Mouse (Mus musculus) spleen, embryonic (tissue): Measurements from ENCODE around the gene Cacnb2.
"Not testable (repeated sequence)": the region's sequence is repeated elsewhere in the genome, so short reads cannot be mapped to it uniquely, and the experiment has no call there.

Experiments used
- CTCF ChIA-PET: fragments of 350-600 bp; sonication (Branson Sonifier 250); formaldehyde crosslinking; loops from one replicate; lab custom pipeline; 2022; lab: Charles Lee

Cacnb2 gene

GRCm38 (mm10) chr2:14657205-14657844 is 54.4 kb downstream of the Cacnb2 start:
- CTCF ChIA-PET: no interaction called here

GRCm38 (mm10) chr2:14665213-14665612 is 62.3 kb downstream of the Cacnb2 start:
- CTCF ChIA-PET: no interaction called here

DNA sequence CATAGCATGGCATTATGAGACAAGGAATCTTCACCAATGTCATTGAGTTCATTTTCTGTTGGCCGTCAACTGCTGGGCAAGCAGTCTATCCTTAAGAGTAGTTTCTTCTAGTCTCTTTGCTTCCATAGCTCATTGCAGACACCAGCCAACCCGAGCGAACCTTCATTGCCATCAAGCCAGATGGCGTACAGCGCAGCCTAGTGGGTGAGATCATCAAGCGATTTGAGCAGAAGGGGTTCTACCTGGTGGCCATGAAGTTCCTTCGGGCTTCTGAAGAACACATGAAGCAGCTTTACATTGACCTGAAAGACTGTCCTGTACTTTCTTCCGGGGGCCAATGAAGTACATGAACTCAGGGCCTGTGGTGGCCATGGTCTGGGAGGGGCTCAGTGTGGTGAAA is 69.2 kb downstream of the Cacnb2 start:
- CTCF ChIA-PET: interaction anchor here (0.6 kb wide), 1 partner anchor 503 kb away, joined by 14 read pairs; no protein-coding TSS in a partner anchor

DNA sequence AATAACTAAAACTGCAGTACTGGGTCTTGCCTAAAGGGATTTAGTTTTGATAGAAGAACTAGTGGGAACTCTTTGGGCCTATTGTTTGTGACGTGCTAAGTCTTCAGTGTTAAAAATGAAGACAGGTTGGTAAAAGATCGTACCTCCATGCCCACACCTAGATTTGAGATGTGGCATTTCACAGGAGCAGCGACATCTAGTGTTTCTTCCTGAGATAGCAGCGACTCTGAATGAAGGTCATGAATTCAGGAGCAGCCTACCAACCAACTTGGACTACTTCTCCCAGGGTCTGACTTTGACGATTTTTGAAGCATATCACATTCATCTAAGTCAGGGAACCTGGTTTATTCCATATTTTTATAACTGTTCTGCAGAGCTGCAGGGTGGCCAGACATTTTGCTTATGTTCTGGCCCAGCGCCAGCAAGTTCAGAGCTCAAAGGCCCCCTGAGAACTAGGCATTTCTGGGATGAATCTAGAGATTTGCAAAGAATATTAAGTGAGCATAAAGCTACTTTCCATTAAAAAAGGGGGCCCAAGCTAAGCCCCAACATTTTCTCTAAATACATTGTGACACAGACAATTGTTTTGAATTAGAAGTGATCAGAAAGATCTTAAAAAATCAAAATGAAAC is 74.1 kb downstream of the Cacnb2 start:
- CTCF ChIA-PET: no interaction called here

GRCm38 (mm10) chr2:14684231-14684630 is 81.3 kb downstream of the Cacnb2 start:
- CTCF ChIA-PET: interaction anchor here (0.8 kb wide), 1 partner anchor 149 kb away, joined by 3 read pairs; no protein-coding TSS in a partner anchor

- CTCF ChIA-PET: interaction anchor here (0.5 to 0.7 kb wide), 5 partner anchors 28 to 1391 kb away, joined by 3 to 6 read pairs (median 3); no protein-coding TSS in a partner anchor
Observed at GRCm38 (mm10) chr2:14702973-14703645, 100.2 kb downstream of the Cacnb2 start.

GRCm38 (mm10) chr2:14703676-14704075 is 100.8 kb downstream of the Cacnb2 start:
- CTCF ChIA-PET: no interaction called here

DNA sequence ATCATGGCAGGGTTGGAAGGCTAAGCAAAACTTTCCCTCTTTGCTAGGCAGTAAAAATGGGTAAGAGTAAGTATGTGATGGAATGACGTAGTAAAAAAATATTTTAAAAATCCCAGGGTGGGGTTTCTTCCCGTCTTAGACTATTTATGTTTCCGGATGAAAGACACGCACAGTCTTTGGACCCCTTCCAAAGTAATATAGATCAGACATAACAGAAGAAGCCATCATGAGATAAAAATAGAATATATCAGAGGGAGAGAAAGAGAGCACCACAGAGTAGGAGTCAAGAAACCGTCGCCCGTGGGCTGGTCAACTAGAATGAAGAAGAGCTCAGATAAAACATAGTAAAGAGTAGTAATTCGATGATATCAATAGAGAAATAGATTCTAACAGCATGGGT is 107.4 kb downstream of the Cacnb2 start:
- CTCF ChIA-PET: no interaction called here

DNA sequence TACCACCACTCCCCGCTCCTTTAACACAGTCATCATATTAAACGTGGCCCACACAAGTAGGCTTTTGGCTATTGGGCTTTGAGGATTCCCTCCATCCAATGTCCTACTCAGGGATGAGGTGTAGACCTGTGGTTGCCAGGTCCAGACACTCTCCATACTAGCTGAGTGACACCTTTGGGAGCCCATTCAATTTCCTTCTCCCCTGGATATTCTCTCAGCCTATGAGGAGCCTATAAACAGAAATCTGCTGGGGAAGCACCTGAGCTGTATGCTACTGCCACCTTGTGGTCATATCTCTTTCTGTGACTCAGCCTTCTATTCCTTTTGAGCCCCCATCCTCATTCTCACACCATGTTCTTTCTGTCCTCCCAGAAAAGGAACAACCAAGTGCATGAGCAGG is 108.9 kb downstream of the Cacnb2 start:
- CTCF ChIA-PET: no interaction called here

GRCm38 (mm10) chr2:14713049-14713448 is 110.2 kb downstream of the Cacnb2 start:
- CTCF ChIA-PET: interaction anchor here (0.6 to 0.7 kb wide), 2 partner anchors 673 to 1376 kb away, joined by 4 to 5 read pairs; no protein-coding TSS in a partner anchor

DNA sequence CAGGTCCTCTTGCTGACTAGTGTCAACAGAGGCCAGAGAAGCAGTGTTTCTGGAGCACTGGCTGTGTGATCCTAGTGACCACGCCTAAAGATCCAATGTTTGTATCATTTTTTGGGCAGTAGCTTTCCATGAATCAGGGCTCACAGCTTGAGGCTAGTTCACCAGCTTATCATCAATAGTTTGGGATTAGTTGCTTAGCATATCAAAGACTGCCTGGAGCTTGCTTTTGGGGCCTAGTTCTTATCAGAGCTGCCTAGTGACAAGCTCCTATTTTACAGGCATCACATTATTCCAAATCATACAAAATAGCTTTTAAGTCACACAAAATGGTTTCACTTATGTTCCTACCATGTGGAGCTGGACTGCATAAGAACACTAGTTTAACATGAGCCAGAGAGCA is 113.8 kb downstream of the Cacnb2 start:
- CTCF ChIA-PET: no interaction called here

- CTCF ChIA-PET: no interaction called here
Observed at GRCm38 (mm10) chr2:14719119-14719718, 116.3 kb downstream of the Cacnb2 start.

GRCm38 (mm10) chr2:14725437-14725836 is 122.5 kb downstream of the Cacnb2 start:
- CTCF ChIA-PET: no interaction called here

DNA sequence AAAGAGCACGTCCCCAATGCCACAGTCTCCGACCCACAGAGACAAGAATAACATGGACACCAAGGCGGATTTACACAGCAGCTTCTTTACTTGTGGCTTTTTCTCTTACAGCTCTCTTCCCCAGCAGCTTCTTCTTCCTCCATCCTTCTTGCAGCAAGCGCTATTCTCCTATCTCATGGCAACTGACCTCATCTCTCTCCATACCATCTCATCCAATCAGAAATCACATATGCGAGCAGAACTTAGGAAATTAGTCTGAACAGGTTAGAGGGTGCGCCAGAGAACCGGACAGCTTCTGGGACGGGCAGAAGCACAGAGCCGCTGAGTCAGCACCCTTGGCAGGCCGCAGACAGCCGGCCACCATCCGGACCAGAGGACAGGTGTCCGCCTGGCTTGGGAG is 123.7 kb downstream of the Cacnb2 start:
- CTCF ChIA-PET: not testable (repeated sequence)

- CTCF ChIA-PET: no interaction called here
Observed at GRCm38 (mm10) chr2:14738927-14739326, 136.0 kb downstream of the Cacnb2 start.

- CTCF ChIA-PET: no interaction called here
Observed at GRCm38 (mm10) chr2:14739510-14739909, 136.6 kb downstream of the Cacnb2 start.

- CTCF ChIA-PET: no interaction called here
Observed at GRCm38 (mm10) chr2:14740359-14740758, 137.5 kb downstream of the Cacnb2 start.

- CTCF ChIA-PET: no interaction called here
Observed at GRCm38 (mm10) chr2:14744761-14745160, 141.9 kb downstream of the Cacnb2 start.

GRCm38 (mm10) chr2:14762846-14763245 is 160.0 kb downstream of the Cacnb2 start:
- CTCF ChIA-PET: no interaction called here

GRCm38 (mm10) chr2:14763931-14764330 is 161.0 kb downstream of the Cacnb2 start:
- CTCF ChIA-PET: no interaction called here

GRCm38 (mm10) chr2:14769448-14769847 is 166.6 kb downstream of the Cacnb2 start:
- CTCF ChIA-PET: interaction anchor here (0.6 kb wide), 1 partner anchor 609 kb away, joined by 4 read pairs; no protein-coding TSS in a partner anchor

- CTCF ChIA-PET: no interaction called here
Observed at GRCm38 (mm10) chr2:14770635-14771034, 167.7 kb downstream of the Cacnb2 start.
